Mouse (Mus musculus): Measurements from ENCODE around the gene Sall1.

GRCm38 (mm10) chr8:89024796-89025195 is 19.2 kb downstream of the Sall1 start:
- no peak for TF ChIP-seq CTCF (conservative IDR thresholded peaks at IDR 0.05; ENCODE audit: low read length)
- no peak for TF ChIP-seq POU5F1 (IDR thresholded peaks at IDR 0.05; ENCODE audit: borderline replicate concordance, low read length)
